Mouse (Mus musculus) urinary bladder, postnatal 14 days (tissue): ENCODE results near the gene Nrros.
"Not testable (repeated sequence)": the region's sequence is repeated elsewhere in the genome, so short reads cannot be mapped to it uniquely, and the experiment has no call there.

Experiments
- DNase-seq: peaks from one replicate; pipeline ENCODE4 v3.0.0; 2021; ENCODE audit warnings: low spot score

Gene Nrros

GRCm38 (mm10) chr16:32114968-32115695 lies 50.3 kb downstream of the Nrros start:
- peak; percentile 85 for DNase-seq

- DNase-seq: no peak
These were observed 51.0 kb downstream of the Nrros start for GRCm38 (mm10) chr16:32114406-32114805.

- peak; percentile 53 for DNase-seq
These were observed 51.7 kb downstream of the Nrros start for GRCm38 (mm10) chr16:32113541-32114218.

GRCm38 (mm10) chr16:32110951-32111699 lies 54.3 kb downstream of the Nrros start:
- peak; percentile 37 for DNase-seq

- DNase-seq: no peak
These were observed 56.8 kb downstream of the Nrros start for GRCm38 (mm10) chr16:32108578-32108977.

- DNase-seq: no peak
These were observed 57.2 kb downstream of the Nrros start for GRCm38 (mm10) chr16:32108170-32108569.

- no peak for DNase-seq
These were observed 57.9 kb downstream of the Nrros start for GRCm38 (mm10) chr16:32107342-32108045.

- no peak for DNase-seq
These were observed 59.7 kb downstream of the Nrros start for GRCm38 (mm10) chr16:32105698-32106097.

- no peak for DNase-seq
These were observed 63.1 kb downstream of the Nrros start for GRCm38 (mm10) chr16:32102295-32102694.

- peak; percentile 87 for DNase-seq
These were observed 65.7 kb downstream of the Nrros start, which contains the start of the genes Pigx and Cep19 for GRCm38 (mm10) chr16:32099638-32100150. Pigx (minus strand) TSS chr16:32099740. Cep19 (plus strand) TSS chr16:32099800.

GRCm38 (mm10) chr16:32098897-32099637 lies 66.3 kb downstream of the Nrros start:
- DNase-seq: no peak

- DNase-seq: not testable (repeated sequence)
These were observed 67.6 kb downstream of the Nrros start for GRCm38 (mm10) chr16:32097757-32098156.
